In genomic region chr3:100359036-100359435, GRCm38 (mm10) we compare ENCODE assay signal across 9 mouse cellular contexts.
DNase-seq lines count a peak whose midpoint lies in the region; ATAC-seq and TF ChIP-seq lines count a peak whose summit lies in the region.
"Had no signal": no experiment of that assay in that cellular context is flagged by ENCODE, and none has a peak within 500 bp of the region (broad histone marks: within the 10 kb centered on the region; RNA-seq: fewer than 3 reads in every experiment).

No protein-coding gene starts in this region.

- no peak overlapping the region for H3K9ac ChIP-seq in embryonic facial prominence, embryonic 15.5 days
- no peak overlapping the region for H3K9ac ChIP-seq in liver, embryonic 14.5 days (replicated peaks)
- H3K9ac ChIP-seq in neural tube, embryonic 11.5 days (ENCODE audit: low read length), result peak overlapping the region; percentile 46
- H3K9ac ChIP-seq in stomach, postnatal 0 days (ENCODE audit: low read length), result no peak overlapping the region

- H3K9me3 ChIP-seq in embryonic facial prominence, embryonic 15.5 days (replicated peaks), result no peaks in the 10 kb centered on the region
- no peaks in the 10 kb centered on the region for H3K9me3 ChIP-seq in liver, embryonic 14.5 days (ENCODE audit: control insufficient read depth, low read length)
- no peaks in the 10 kb centered on the region for H3K9me3 ChIP-seq in neural tube, embryonic 11.5 days (ENCODE audit: control insufficient read depth, low read length)
- no peaks in the 10 kb centered on the region for H3K9me3 ChIP-seq in stomach, postnatal 0 days (ENCODE audit: control insufficient read depth, low read length)

- H3K27me3 ChIP-seq in C2C12 (ENCODE audit: control insufficient read depth, insufficient read depth, insufficient read length), result no peaks in the 10 kb centered on the region
- no peaks in the 10 kb centered on the region for H3K27me3 ChIP-seq in embryonic facial prominence, embryonic 15.5 days
- no peaks in the 10 kb centered on the region; the same call in 1 of the 2 replicates for H3K27me3 ChIP-seq in liver, embryonic 14.5 days (ENCODE audit: control insufficient read depth, insufficient read depth, low read length)
- H3K27me3 ChIP-seq in neural tube, embryonic 11.5 days (ENCODE audit: control insufficient read depth, insufficient read depth, low read length), result no peaks in the 10 kb centered on the region
- H3K27me3 ChIP-seq in stomach, postnatal 0 days (ENCODE audit: control insufficient read depth, insufficient read depth, low read length), result no peaks in the 10 kb centered on the region

- intact Hi-C loops in heart, postnatal 10 days (cut with DNase I), result loop anchor here (2.0 kb wide), 1 partner anchor 210 kb away; no protein-coding TSS in a partner anchor

- TF ChIP-seq CTCF in C2C12 (IDR thresholded peaks at IDR 0.05; ENCODE audit: control insufficient read depth, insufficient read depth, insufficient read length), result peak; percentile 36
- peak; percentile 66 for TF ChIP-seq CTCF in liver, embryonic 14.5 days (IDR thresholded peaks at IDR 0.05; ENCODE audit: low read depth)
- TF ChIP-seq CTCF in stomach, postnatal 0 days (IDR thresholded peaks at IDR 0.05; ENCODE audit: low read depth), result peak; percentile 81

- no peak overlapping the region for H3K27ac ChIP-seq in embryonic facial prominence, embryonic 15.5 days (replicated peaks)
- H3K27ac ChIP-seq in liver, embryonic 14.5 days, result no peak overlapping the region
- no peak overlapping the region for H3K27ac ChIP-seq in neural tube, embryonic 11.5 days (ENCODE audit: low read depth, low read length)
- no peak overlapping the region for H3K27ac ChIP-seq in stomach, postnatal 0 days (replicated peaks)

- H3K4me3 ChIP-seq in C2C12 (ENCODE audit: insufficient read depth, poor library complexity, severe bottlenecking), result no peak overlapping the region
- H3K4me3 ChIP-seq in embryonic facial prominence, embryonic 15.5 days (replicated peaks), result peak overlapping the region; percentile 27
- no peak overlapping the region for H3K4me3 ChIP-seq in liver, embryonic 14.5 days (ENCODE audit: insufficient read depth in 1 of 2, low read depth in 2 of 2, low read length in 2 of 2)
- no peak overlapping the region for H3K4me3 ChIP-seq in neural tube, embryonic 11.5 days (ENCODE audit: low read depth, low read length)
- no peak overlapping the region for H3K4me3 ChIP-seq in stomach, postnatal 0 days (ENCODE audit: low read depth, low read length)
- H3K4me3 ChIP-seq: erythroblast, embryonic 14.5 days had no signal

- peak; percentile 31 for DNase-seq in adrenal gland, postnatal 10 days
- peak; percentile 51 to 63 for DNase-seq in heart, postnatal 10 days
- peak; percentile 41 to 65 for DNase-seq in kidney, postnatal 4 days
- DNase-seq in liver, embryonic 14.5 days (ENCODE audit: low read depth in 3 of 3, low spot score in 3 of 3), result peak; percentile 5 to 19 (median 6)
- DNase-seq in neural tube, embryonic 11.5 days (ENCODE audit: low spot score), result peak; percentile 58
- DNase-seq in stomach, postnatal 0 days (ENCODE audit: low spot score), result peak; percentile 48

- H3K79me3 ChIP-seq in C2C12 (ENCODE audit: low read depth), result no peaks in the 10 kb centered on the region

- H3K79me2 ChIP-seq in C2C12 (ENCODE audit: control insufficient read depth, insufficient read depth), result no peaks in the 10 kb centered on the region

- no peaks in the 10 kb centered on the region for H3K36me3 ChIP-seq in C2C12 (ENCODE audit: control insufficient read depth, insufficient read depth)
- H3K36me3 ChIP-seq in embryonic facial prominence, embryonic 15.5 days, result no peaks in the 10 kb centered on the region
- no peaks in the 10 kb centered on the region for H3K36me3 ChIP-seq in liver, embryonic 14.5 days (replicated peaks; ENCODE audit: control insufficient read depth, insufficient read depth, low read depth)
- no peaks in the 10 kb centered on the region for H3K36me3 ChIP-seq in neural tube, embryonic 11.5 days (ENCODE audit: control insufficient read depth, insufficient read depth, low read length)
- no peaks in the 10 kb centered on the region for H3K36me3 ChIP-seq in stomach, postnatal 0 days (ENCODE audit: control insufficient read depth, insufficient read depth, low read length)

- no peak overlapping the region for H3ac ChIP-seq in C2C12 (ENCODE audit: control insufficient read depth, insufficient read length, low read depth)

- no peaks in the 10 kb centered on the region for H3K4me1 ChIP-seq in embryonic facial prominence, embryonic 15.5 days
- no peaks in the 10 kb centered on the region for H3K4me1 ChIP-seq in liver, embryonic 14.5 days (replicated peaks; ENCODE audit: control insufficient read depth in 2 of 2, insufficient read depth in 2 of 2, low read length in 1 of 2)
- no peaks in the 10 kb centered on the region for H3K4me1 ChIP-seq in neural tube, embryonic 11.5 days (ENCODE audit: control insufficient read depth, insufficient read depth, low read length)
- no peaks in the 10 kb centered on the region for H3K4me1 ChIP-seq in stomach, postnatal 0 days (replicated peaks; ENCODE audit: control insufficient read depth, insufficient read depth)

- H3K4me2 ChIP-seq in embryonic facial prominence, embryonic 15.5 days (replicated peaks), result peak overlapping the region; percentile 47
- H3K4me2 ChIP-seq in liver, embryonic 14.5 days (ENCODE audit: low read depth), result no peak overlapping the region; the same call in 1 of the 2 replicates
- peak overlapping the region; percentile 29 for H3K4me2 ChIP-seq in neural tube, embryonic 11.5 days (ENCODE audit: low read depth)
- H3K4me2 ChIP-seq in stomach, postnatal 0 days (replicated peaks; ENCODE audit: low read depth), result peak overlapping the region; percentile 46

- ATAC-seq in embryonic facial prominence, embryonic 15.5 days (ENCODE audit: insufficient number of reproducible peaks, low FRiP score, low TSS enrichment, low read depth), result peak; percentile 57; the same call in 1 of the 2 replicates
- ATAC-seq in liver, embryonic 14.5 days (ENCODE audit: insufficient read depth), result no peak
- ATAC-seq in neural tube, embryonic 11.5 days (ENCODE audit: insufficient read depth, low FRiP score, low TSS enrichment), result peak; percentile 81
- ATAC-seq in stomach, postnatal 0 days (ENCODE audit: low FRiP score, low TSS enrichment), result peak; percentile 71; the same call in 1 of the 2 replicates

- no peak for TF ChIP-seq EP300 in liver, embryonic 14.5 days (IDR thresholded peaks at IDR 0.05; ENCODE audit: low read depth)
- TF ChIP-seq EP300 in stomach, postnatal 0 days (optimal IDR thresholded peaks at IDR 0.05), result no peak

- WGBS in embryonic facial prominence, embryonic 15.5 days, result 17% methylated on average over 8 of the region's 8 CpGs
- WGBS in liver, embryonic 14.5 days (ENCODE audit: insufficient replicate concordance), result 17% methylated on average over 8 of the region's 8 CpGs
- 36% methylated on average over 8 of the region's 8 CpGs for WGBS in neural tube, embryonic 11.5 days
- 16% methylated on average over 8 of the region's 8 CpGs for WGBS in stomach, postnatal 0 days

TF ChIP-seq in C2C12, 6 proteins besides CTCF, POLR2A, EP300 and RAD21:
- TF ChIP-seq CEBPB (IDR thresholded peaks at IDR 0.05; ENCODE audit: low read depth) (no peak), MYOG (IDR thresholded peaks at IDR 0.05; ENCODE audit: control insufficient read depth, extremely low read depth, insufficient read length) (no peak), MAX (IDR thresholded peaks at IDR 0.05) (no peak), USF1 (IDR thresholded peaks at IDR 0.05; ENCODE audit: low read depth) (no peak)

Comparison
In these comparisons a context has a peak if more than half of its experiments do, and no peak if none do; other contexts are left out.
1. DNase-seq: peak in every context shown above with its lines; median percentile 58 in neural tube, embryonic 11.5 days; 57 in heart, postnatal 10 days; 53 in kidney, postnatal 4 days; 48 in stomach, postnatal 0 days; 31 in adrenal gland, postnatal 10 days; 6 in liver, embryonic 14.5 days.